Mouse (Mus musculus) MEL (cell line): ENCODE measurements around the gene Hs6st1.

Experiments used
- CTCF ChIP-seq, 3 experiments: IDR thresholded peaks in 2 of 3; conservative IDR thresholded peaks in 1 of 3; 2 replicates each; pipeline ENCODE4 v1.5.1; 2011 to 2012; ENCODE audit warnings: low read length in 3 of 3, low read depth in 2 of 3, mild to moderate bottlenecking in 2 of 3, improper control_type of control experiment in 1 of 3, inconsistent platforms in 1 of 3, mixed read lengths in 1 of 3, moderate library complexity in 1 of 3; ENCODE audit not compliant: control insufficient read depth in 1 of 3, insufficient read depth in 1 of 3, poor library complexity in 1 of 3, severe bottlenecking in 1 of 3
- GABPA ChIP-seq: IDR thresholded peaks from 2 replicates; pipeline ENCODE4 v1.6.1; 2012; ENCODE audit warnings: low read depth, mild to moderate bottlenecking, inconsistent platforms, low read length, improper control_type of control experiment, moderate library complexity
- GATA1 ChIP-seq: IDR thresholded peaks from 2 replicates; pipeline ENCODE4 v1.6.1; 2011; ENCODE audit warnings: low read depth, low read length, improper control_type of control experiment
- JUND ChIP-seq: IDR thresholded peaks from 2 replicates; pipeline ENCODE4 v1.6.1; 2011; ENCODE audit warnings: low read depth, mild to moderate bottlenecking, improper control_type of control experiment, low read length
- KAT2A ChIP-seq: conservative IDR thresholded peaks from 2 replicates; pipeline ENCODE4 v1.6.1; 2012; ENCODE audit warnings: low read depth, low read length, improper control_type of control experiment, inconsistent platforms
- POLR2A ChIP-seq, 2 experiments: IDR thresholded peaks; 2 replicates each; pipeline ENCODE4 v1.6.1; 2011 to 2012; ENCODE audit warnings: low read length in 2 of 2, mild to moderate bottlenecking in 2 of 2, control low read depth in 1 of 2, improper control_type of control experiment in 1 of 2, low read depth in 1 of 2, moderate library complexity in 1 of 2; ENCODE audit not compliant: control insufficient read depth in 1 of 2, insufficient read depth in 1 of 2, poor library complexity in 1 of 2
- POLR2AphosphoS2 ChIP-seq: IDR thresholded peaks from 2 replicates; pipeline ENCODE4 v1.6.1; 2011; ENCODE audit warnings: low read length, improper control_type of control experiment
- POLR2AphosphoS5 ChIP-seq: IDR thresholded peaks from 2 replicates; pipeline ENCODE4 v1.6.1; 2012; ENCODE audit warnings: low read depth, borderline replicate concordance, mild to moderate bottlenecking, inconsistent platforms, low read length, moderate library complexity, mixed read lengths
- SIN3A ChIP-seq: IDR thresholded peaks from 2 replicates; pipeline ENCODE4 v1.6.1; 2012; ENCODE audit warnings: low read length, improper control_type of control experiment, inconsistent platforms
- UBTF ChIP-seq: IDR thresholded peaks from 2 replicates; pipeline ENCODE4 v1.6.1; 2012; ENCODE audit warnings: low read depth, mild to moderate bottlenecking, inconsistent platforms, low read length, improper control_type of control experiment, moderate library complexity, borderline replicate concordance; ENCODE audit not compliant: insufficient read depth
- ZMIZ1 ChIP-seq: IDR thresholded peaks from 2 replicates; pipeline ENCODE4 v1.6.1; 2012; ENCODE audit warnings: low read depth, mild to moderate bottlenecking, inconsistent platforms, low read length, improper control_type of control experiment, moderate library complexity

DNA sequence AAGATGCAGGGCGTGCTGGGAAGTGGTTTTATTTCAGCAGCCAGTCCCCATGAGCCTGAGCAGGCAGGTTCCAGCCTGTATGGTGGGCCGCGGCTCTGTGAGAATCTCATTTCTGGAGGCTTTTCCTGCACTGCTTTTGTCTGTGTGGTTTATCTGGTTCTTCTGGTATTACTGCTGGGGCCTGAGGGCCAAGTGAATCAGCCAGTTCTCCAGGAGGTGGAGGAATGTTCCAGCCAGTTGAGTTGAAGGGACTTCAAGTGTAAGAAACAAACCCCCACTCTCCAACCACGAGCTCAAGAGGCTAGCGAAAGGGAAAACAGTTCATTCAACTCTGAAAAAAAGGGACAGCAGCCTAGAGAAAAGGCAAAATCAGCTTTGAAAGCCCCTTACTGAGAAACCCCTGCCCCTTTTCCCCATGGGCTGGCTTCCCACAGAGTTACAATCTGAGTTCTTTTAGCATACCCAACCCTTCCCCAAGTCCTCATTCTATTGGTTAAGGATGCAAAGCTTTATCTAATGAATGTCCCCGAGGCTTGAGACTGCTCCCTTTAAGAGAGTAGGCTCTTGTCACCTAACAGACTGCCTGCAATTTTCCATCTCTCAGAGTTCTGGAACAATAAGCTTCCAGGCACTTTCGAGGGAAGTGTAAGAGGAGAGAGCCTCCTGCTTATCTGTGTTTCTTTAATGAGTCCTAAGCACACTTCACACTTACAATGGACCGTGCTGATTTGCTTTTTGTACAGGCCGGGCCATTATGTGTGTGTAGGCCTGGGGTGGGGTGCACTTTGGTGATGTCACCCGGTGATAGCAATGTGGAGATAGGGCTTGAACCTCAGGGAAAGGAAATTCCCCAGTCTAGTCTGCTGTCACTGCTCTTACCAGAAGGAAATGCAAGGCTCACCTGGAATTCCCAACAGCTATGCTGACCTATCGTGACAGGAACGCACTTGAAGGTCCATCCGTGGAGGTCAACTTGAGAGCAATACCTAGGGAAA lies 7.9 kb upstream of the Hs6st1 start:
- TF ChIP-seq CTCF (IDR thresholded peaks at IDR 0.05 in 2 of 3, conservative IDR thresholded peaks at IDR 0.05 in 1 of 3; ENCODE audit: control insufficient read depth in 1 of 3, insufficient read depth in 1 of 3, low read depth in 2 of 3, low read length in 3 of 3, poor library complexity in 1 of 3, severe bottlenecking in 1 of 3) (no peak), POLR2AphosphoS2 (no peak), UBTF (no peak), POLR2AphosphoS5 (no peak), ZMIZ1 (no peak), GABPA (no peak), JUND (no peak), KAT2A (no peak), GATA1 (no peak), SIN3A (no peak), POLR2A (IDR thresholded peaks at IDR 0.05; ENCODE audit: control insufficient read depth in 1 of 2, insufficient read depth in 1 of 2, low read depth in 1 of 2, low read length in 2 of 2, poor library complexity in 1 of 2) (no peak)
